Mouse (Mus musculus) forelimb bud, embryonic 11.5 days (tissue): ENCODE data around the gene Gadl1.

Experiments
- DNase-seq: peaks from one replicate; pipeline ENCODE4 v3.0.0-alpha.2; 2012; ENCODE audit warnings: low read depth, low spot score

Gene Gadl1

DNA sequence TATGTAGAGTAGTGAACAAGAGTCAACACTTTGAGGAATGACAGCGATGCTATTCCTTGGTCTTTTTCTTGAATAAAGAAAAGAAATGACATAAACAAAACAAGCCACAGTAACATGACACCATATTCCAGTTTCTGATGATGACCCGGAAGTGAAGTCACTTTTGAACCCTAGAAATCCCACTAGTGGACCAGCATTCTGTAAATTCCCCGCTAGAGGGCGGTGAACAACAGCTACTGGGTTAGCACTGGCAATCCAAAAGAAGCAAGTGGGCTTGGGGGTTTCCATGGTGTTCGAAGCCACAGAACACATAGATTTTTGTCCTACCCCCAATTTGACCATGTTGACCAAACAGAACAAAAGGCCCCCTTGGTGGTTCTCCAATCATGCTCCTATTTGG is 178.6 kb downstream of the Gadl1 start:
- peak; percentile 79 for DNase-seq

DNA sequence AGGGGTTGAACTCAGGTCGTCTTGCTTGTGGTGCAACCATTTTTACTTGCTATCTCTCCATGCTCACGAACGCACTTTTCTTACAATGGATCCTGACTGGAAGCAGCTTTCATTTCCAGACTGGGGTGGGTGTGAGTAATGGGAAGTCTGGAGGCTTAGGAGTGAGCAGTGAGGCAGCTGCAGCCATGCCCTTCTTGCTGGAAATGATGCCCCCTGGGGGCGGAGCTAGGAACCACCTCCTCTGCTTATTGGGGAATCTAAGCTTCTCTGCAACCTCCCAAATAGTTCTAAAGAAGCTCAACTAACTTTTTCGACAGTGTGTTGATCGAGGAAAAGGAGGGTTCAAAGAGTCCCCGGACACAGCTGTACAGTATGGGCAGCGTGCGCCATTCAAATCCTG is 179.7 kb downstream of the Gadl1 start:
- no peak for DNase-seq

DNA sequence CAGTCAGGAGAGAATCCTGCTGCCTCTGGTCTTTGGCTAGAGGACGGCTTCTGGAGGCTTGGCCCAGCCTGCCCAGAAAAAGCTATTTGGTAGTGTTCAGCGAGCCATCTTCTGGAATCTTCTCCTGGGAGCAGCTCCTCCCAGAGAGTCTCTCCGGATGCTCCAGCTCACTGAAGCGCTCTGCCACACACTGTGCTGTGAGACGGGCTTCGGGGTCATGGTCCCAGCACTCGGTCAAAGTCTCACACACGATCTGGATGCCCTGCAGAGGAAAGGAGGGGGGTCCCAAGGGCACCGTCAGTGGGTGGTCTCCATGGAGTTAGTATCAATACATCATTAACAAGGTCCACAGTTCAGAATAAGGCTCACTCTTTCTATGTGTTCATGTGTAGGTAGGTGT is 181.0 kb downstream of the Gadl1 start:
- DNase-seq, result no peak

DNA sequence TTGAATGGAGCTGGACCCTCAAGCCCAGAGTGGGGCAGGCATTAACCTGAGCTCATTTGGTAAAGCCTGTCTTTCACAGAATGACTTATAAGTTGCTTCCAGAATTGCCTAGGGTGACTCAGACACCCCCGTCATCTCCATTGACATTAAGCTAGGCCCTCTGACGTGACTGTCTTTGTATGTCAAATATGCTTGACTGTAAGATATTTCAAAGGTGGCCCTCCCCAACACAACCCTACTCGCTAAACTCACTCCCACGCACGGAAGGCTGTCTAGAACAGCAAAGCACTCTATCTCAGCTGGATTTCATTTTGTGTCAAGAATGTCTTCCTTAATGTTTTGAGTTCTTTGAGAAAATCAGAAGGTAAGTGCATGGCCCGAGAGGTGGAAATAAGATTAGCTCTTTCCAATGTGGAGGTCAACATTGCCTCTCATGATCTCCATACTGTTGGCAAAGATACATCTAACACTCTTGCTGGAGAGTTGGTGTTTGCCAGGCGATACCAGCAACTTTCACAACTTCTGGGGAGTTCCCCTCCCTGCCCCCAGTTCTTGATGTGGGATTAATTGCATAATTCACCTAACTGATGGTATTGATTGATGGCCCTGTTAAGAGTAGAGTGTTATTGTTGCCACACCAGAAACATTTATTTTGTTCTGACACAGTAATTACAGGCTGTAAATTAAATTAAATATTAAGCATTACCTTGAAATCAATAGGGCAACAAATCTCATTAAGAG is 182.0 kb downstream of the Gadl1 start:
- no peak for DNase-seq

DNA sequence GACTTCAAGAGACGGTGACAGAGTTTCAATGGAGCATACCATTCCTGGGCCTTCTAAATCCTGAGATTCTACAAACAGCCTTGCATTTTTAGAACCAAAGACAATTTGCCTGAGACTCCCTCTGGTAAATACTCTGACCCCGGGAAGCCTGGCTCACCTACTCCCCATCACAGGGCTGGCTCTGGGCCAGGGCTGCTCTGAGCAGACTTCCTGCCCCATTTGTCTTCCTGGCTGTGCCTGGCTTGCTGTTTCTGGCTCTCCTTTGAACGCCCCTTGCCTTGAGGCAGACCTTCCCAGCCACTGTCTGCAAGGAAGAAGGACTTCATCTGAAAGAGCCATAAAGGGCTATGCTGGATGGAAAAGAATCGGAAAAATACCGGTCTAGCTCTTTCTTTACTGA is 182.7 kb downstream of the Gadl1 start:
- peak; percentile 25 for DNase-seq

DNA sequence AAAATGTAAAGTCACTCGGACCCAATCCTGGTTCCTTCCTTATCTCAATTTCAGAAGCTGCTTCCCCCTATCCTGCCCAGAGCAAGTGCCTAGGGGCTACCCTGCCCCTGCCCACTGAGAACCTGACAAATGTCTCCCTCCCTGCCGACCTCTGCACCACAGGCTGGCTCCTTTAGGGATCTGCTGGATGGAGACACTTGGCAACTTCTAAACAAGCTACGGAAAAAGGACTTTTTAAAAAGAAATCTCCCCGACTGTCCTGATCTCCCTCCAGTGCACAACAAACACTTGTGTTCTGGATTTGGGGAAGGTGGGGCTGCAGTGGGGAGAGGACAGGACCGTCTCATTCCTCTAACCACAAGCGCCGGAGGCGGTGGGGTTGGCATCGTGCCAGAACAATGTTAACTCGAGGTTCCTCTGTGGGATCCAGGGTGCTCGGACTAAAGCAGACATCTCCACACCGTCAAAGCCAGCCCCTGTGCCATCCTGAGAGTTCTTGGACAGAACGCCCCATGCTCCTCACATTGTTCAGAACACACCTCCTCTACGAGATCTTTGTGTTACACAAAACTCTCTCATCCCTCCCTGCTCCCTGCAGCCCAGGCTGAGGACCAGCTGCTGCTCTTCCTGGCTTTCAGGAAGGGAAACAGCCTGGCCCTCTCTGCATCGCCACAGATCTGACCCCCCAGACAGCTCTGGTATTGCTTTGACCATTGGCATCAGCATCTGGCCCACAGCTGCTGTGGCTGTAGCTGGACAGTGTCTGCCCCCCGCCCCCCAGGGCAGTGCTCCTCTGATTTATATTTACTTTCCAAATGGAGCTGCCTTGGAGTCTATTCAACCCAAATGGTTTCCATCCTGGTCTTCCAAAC is 189.7 kb downstream of the Gadl1 start:
- peak; percentile 35 for DNase-seq

DNA sequence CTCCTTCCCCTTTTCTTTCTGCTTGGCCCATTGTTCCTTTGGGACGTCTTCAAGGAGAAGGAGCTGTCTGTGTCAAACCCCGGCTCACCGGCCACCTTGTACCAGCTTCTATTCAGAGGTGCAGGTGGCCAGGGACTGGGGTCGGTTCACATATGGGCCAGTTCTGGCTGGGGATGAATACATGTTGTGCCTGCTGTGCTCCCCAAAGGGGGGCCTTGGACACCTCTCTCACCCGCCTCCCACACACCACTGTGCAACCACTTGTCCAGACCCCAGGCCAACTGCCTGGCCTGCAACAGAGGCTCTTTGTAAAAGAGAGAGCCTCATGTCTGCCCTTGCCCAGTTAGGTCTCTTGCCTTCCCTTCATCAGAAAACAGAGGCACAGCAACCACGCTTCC is 190.3 kb downstream of the Gadl1 start:
- peak; percentile 13 for DNase-seq

DNA sequence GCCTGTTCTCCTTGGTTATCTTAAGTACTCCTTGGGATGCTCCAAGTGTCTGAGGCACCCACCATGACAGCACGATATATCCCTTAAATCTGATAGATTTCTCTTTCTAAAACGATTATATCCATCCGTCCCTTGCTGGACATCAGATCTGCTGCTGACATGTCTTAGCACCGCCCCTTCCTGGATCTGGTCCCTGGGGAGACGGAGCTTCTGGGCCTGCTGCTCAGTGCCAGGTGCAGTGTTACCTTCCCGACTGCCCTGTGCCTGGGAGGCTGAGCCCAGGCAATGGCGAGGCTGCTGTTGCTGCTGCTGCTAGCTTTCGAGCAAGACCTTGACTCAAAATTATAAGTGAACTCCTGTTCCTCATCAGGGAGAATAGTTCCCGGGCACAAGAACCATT is 190.8 kb downstream of the Gadl1 start:
- no peak for DNase-seq

DNA sequence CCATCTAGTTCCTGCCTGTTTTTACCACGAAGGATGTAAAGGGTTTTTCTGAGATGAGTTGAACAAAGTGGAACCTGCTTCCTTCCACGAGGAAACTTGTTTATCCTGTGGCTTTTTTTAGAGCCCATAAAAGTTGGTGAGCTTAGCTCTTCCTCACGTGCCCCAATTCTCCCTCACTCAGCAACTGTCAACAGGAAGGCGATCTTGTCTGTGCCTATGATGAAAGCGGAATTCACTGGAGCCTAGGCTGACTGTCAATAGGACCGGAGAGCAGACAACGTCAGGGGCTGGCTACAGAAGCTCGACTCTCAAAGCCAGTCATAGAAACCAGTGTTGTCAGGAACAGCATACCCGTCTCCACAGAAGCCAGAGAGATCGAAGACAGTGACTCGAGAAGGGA is 192.6 kb downstream of the Gadl1 start:
- no peak for DNase-seq

DNA sequence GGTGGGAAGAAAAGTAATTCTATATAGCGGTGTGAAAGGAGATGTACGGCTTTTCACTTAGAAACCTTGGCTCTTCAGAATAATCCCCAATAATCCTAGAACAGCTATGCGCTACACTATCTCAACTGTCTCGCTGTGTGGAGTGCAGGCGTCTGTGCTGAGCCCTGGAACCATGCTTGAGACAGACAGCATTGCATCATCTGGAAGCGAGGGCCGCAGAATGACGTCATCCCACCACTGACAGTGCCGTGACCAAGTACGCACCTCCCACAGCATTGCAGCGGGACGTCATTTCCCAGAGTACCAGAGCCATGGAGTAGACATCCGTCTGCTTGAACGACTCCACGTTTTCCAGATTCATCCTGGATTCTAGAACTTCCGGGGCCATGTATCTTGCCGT is 195.5 kb downstream of the Gadl1 start:
- DNase-seq, result no peak

DNA sequence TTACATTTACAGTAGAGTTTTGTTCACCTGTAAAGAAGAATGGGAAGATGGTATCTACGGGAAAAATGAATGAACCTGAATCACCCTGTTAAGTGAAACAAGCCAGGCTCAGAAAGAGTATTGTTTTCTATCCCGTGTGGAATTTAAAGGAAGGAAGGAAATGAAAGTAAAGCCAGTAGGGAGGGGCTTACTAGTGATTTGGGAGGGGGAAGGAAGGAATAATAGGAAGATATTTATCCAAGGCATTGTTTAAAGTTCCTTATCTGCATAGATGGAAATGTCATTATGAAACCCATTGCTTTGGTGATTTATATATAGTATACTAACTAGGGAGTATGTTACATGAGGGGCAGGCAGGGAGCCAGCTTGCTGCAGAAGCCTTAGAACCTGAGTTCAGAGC is 199.5 kb downstream of the Gadl1 start:
- no peak for DNase-seq

DNA sequence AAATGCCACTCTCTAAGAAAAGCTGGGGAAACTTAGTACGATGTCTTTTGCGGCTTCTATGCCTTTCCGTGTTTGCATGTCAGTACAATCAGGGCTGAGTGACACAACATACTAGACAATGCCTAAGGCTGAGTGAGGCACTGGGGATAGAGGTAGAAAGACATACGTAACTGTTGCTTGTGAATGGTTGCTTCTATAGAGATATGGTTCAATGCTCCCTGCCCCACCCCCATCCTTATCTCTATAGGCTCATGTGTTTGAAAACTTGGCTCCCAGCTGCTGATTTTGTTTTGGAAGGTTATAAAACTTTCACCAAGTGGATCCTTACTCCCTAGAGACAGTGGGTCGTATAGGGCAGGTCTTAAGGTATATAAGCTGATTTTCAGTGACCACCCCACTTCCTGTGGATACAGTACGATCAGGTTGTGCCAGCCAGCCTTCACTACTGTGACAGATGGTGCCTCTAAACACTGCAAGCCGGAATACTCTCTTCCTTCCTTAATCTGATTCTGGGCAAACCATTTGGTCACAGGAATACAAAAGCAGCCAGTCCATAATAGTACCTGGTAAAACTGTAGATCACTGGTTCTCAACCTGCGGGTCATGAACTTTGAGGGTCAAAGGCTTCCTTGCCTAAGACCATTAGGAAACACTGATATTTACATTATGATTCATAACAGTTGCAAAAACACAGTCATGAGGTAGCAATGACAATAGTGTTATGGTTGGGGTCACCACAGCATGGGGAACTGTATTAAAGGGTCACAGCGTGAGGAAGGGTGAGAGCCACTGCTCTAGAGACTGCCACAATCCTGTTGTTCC is 202.1 kb downstream of the Gadl1 start:
- no peak for DNase-seq

DNA sequence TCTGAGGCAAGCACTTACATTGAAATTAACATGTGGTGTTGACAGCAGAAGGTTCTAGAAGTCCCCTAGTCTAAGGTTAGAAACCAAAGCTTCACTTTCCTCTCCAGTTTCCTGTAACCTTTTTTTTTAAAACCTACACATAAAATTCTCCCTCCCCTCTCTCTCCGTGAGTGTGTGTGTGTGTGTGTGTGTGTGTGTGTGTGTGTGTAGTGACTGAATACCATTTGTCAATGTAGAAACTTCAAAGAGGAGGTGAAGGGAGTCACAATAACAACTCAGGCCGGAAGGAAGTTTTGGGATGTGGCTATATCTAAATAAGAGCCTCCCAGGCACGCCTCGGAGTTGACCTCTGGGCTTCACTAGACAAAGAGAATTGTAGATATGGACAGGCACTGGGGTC is 205.1 kb downstream of the Gadl1 start:
- DNase-seq, result no peak

DNA sequence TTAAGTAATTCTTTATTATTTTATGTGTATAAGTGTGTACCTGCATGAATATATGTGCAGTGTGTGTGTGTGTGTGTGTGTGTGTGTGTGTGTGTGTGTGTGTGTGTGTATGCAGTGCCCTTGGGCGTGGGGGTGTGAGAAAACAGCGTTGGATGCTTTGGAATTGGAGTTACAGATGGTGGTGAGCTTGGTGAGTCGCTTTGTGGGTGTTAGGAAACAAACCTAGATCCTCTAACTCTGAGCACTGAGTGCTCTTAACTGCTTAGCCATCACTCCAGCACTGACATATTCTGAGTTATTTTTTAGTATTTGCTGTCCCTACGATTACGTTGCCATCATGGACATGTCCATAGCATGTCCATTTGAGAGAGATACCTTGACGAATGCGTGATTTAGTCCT is 206.6 kb downstream of the Gadl1 start:
- DNase-seq, result no peak

DNA sequence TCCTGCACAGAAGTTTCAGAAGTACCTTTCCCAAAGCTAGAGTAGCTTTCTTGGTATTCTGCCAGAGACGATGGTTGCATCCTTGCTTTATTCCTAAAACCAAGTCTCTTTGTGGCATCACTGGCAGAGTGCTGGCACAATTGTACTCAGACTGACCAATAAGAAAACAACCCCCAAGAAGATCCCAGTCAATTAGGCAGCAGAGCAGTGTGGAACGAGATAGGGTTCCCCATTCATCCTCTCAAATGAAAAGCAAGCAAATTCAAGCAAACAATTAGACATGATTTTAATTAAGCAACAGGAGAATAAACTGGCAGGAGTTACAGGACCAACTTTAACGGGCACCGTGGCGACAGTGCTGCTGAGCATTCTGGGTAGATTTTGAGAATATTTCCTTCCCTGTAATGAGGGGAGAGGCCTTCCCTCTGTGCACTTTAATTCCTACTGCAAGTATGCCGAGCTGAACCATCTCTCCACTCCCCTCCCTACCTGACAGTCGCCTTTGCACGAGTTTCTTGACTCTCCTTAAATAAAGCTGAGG is 209.1 kb downstream of the Gadl1 start:
- no peak for DNase-seq

DNA sequence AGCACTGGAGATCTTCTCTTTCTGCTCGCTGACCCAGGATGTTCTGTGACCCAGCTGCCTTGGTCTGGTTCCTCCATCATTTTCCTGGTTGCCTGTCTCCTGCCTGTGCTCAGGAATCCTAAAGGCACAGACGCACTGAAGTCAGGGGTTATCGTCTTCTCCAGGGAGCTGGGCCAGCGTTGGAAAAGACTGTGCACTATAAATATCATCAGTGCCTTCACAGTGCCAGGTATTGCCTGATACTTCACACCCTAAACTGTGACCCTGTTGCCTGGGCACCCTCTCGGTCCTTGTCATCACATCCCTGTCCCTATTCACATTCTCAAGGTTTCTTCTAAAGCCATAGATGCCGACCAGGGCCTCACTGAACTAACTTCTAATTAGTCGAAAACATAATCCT is 210.7 kb downstream of the Gadl1 start:
- DNase-seq, result no peak

DNA sequence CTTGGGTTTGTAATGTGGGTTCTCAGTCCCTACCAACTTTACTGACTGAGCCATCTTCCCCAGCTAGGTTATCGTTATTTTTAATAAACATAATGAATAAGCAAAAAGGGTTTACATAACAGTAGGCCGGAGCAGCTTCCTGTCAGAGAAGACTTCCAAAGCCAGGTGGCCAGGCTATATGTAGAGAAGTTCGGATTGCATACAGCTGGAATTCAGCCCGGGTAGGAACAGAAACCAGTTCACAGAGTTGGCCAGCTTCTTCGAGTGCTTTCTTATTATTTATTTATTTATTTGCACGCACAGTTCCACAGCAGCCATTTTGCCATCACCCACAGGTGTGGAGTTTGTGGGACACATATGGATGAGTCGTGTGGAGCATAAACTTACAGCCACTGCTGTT is 212.2 kb downstream of the Gadl1 start:
- DNase-seq, result no peak

DNA sequence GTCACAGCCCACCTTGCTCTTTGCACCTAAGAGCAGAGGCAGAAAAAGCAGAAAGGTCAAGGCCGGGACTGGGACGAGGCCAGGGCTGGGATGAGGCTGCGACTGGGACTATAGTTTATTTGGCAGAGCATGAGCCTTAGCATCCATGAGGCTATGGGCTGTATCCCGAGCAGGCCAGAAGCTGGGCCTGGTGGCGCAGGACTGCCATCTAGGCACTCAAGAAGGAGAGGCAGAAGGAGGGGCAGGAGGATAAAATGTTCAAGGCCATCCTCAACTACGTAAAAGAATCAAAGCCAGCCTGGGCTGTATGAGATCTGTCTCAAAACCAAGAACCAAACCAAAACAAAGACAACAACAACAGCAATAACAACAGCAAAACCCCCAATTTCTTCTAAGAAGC is 213.3 kb downstream of the Gadl1 start:
- DNase-seq, result no peak

DNA sequence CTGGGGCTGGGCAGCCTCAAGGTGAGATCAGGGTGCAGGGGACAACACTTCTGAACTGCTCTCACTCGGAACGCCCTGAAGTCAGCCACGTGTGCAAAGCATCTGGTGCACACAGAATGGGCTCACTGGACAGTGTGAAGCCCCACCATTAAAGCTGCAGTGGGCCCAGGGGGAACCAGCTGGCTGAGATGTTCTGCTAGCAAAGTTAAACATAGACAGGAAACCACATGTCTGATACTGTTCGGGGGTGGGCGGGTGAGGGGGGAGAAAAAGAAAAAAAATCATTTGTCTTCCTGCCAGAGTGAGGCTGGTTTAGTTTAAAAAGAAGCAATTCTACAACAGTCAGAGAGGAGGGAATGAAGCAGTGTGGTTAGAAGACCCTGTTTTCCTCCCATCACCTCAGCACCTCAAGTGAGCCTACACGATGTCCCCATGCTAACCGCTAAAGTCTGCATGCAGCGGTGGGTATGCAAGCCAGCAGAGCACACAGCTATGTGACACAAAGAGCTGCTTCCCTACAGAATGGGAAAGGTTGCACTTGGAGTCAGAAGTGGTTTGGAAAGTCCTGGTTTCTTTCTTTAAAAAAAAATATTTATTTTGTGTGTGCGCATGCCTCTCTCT is 213.8 kb downstream of the Gadl1 start:
- peak; percentile 20 for DNase-seq
